Mouse (Mus musculus): ENCODE data around the gene Ugt1a2. TPM values are rescaled to one million over a fixed set of nuclear protein-coding genes. Genes with fewer than 3 reads are reported as not detected.
A peak's percentile ranks its signal among the peaks of the same experiment; 100 is the strongest.

Gene Ugt1a2
- polyA plus RNA-seq, 1 experiment from 2014 or later, result 0.43 TPM

- no peaks in the 10 kb centered on the region for H3K9me3 ChIP-seq (replicated peaks; ENCODE audit: control insufficient read depth, low read length)
- ATAC-seq (ENCODE audit: insufficient read depth, low FRiP score), result peak; percentile 51
- H3K27ac ChIP-seq (ENCODE audit: low read length), result peak overlapping the region; percentile 12
- peaks cover 71% of the 10 kb centered on the region for H3K36me3 ChIP-seq (ENCODE audit: control insufficient read depth, insufficient read depth, low read length)
- no peaks in the 10 kb centered on the region for H3K27me3 ChIP-seq (ENCODE audit: control insufficient read depth, insufficient read depth, low read length)
- no peak overlapping the region for H3K4me3 ChIP-seq (replicated peaks; ENCODE audit: low read length)
- 47% methylated on average over 4 of the region's 4 CpGs for WGBS
- no peak overlapping the region for H3K9ac ChIP-seq (ENCODE audit: low read length)
- H3K4me1 ChIP-seq (ENCODE audit: control insufficient read depth, insufficient read depth, low read length), result peaks cover 18% of the 10 kb centered on the region
- no peak overlapping the region for H3K4me2 ChIP-seq (ENCODE audit: low read depth, low read length)
Measured at GRCm38 (mm10) chr1:88262255-88262654, 61.9 kb downstream of the Ugt1a2 start.

- no peak for ATAC-seq (ENCODE audit: insufficient read depth, low FRiP score)
- no peak overlapping the region for H3K4me3 ChIP-seq (replicated peaks; ENCODE audit: low read length)
- peaks cover 18% of the 10 kb centered on the region for H3K4me1 ChIP-seq (ENCODE audit: control insufficient read depth, insufficient read depth, low read length)
- 66% methylated on average over 6 of the region's 6 CpGs for WGBS
- no peak overlapping the region for H3K9ac ChIP-seq (ENCODE audit: low read length)
- no peaks in the 10 kb centered on the region for H3K27me3 ChIP-seq (ENCODE audit: control insufficient read depth, insufficient read depth, low read length)
- H3K27ac ChIP-seq (ENCODE audit: low read length), result peak overlapping the region; percentile 12; the same call in 1 of the 2 replicates
- H3K36me3 ChIP-seq (ENCODE audit: control insufficient read depth, insufficient read depth, low read length), result peaks cover 78% of the 10 kb centered on the region
- H3K4me2 ChIP-seq (ENCODE audit: low read depth, low read length), result no peak overlapping the region
- H3K9me3 ChIP-seq (replicated peaks; ENCODE audit: control insufficient read depth, low read length), result no peaks in the 10 kb centered on the region
Measured at GRCm38 (mm10) chr1:88262961-88263360, 62.6 kb downstream of the Ugt1a2 start.

GRCm38 (mm10) chr1:88263778-88264177 is 63.4 kb downstream of the Ugt1a2 start:
- Histone ChIP-seq H3K4me2 (ENCODE audit: low read depth, low read length) (no peak overlapping the region), H3K36me3 (ENCODE audit: control insufficient read depth, insufficient read depth, low read length) (peaks cover 86% of the 10 kb centered on the region), H3K9me3 (replicated peaks; ENCODE audit: control insufficient read depth, low read length) (no peaks in the 10 kb centered on the region), H3K4me1 (ENCODE audit: control insufficient read depth, insufficient read depth, low read length) (peaks cover 18% of the 10 kb centered on the region), H3K27me3 (ENCODE audit: control insufficient read depth, insufficient read depth, low read length) (no peaks in the 10 kb centered on the region), H3K27ac (ENCODE audit: low read length) (no peak overlapping the region), H3K9ac (ENCODE audit: low read length) (no peak overlapping the region), H3K4me3 (replicated peaks; ENCODE audit: low read length) (no peak overlapping the region)
- ATAC-seq (ENCODE audit: insufficient read depth, low FRiP score), result no peak
- WGBS, result 89% methylated on average over 5 of the region's 5 CpGs

GRCm38 (mm10) chr1:88264237-88264868 is 64.0 kb downstream of the Ugt1a2 start:
- Histone ChIP-seq H3K27me3 (ENCODE audit: control insufficient read depth, insufficient read depth, low read length) (no peaks in the 10 kb centered on the region), H3K36me3 (ENCODE audit: control insufficient read depth, insufficient read depth, low read length) (peaks cover 92% of the 10 kb centered on the region), H3K27ac (ENCODE audit: low read length) (no peak overlapping the region), H3K4me3 (replicated peaks; ENCODE audit: low read length) (no peak overlapping the region), H3K9ac (ENCODE audit: low read length) (no peak overlapping the region), H3K4me1 (ENCODE audit: control insufficient read depth, insufficient read depth, low read length) (peaks cover 16% of the 10 kb centered on the region), H3K4me2 (ENCODE audit: low read depth, low read length) (no peak overlapping the region), H3K9me3 (replicated peaks; ENCODE audit: control insufficient read depth, low read length) (no peaks in the 10 kb centered on the region)
- WGBS, result 83% methylated on average over 7 of the region's 7 CpGs
- ATAC-seq (ENCODE audit: insufficient read depth, low FRiP score), result no peak

GRCm38 (mm10) chr1:88264869-88265240 is 64.5 kb downstream of the Ugt1a2 start:
- H3K4me2 ChIP-seq (ENCODE audit: low read depth, low read length), result no peak overlapping the region
- H3K36me3 ChIP-seq (ENCODE audit: control insufficient read depth, insufficient read depth, low read length), result peaks cover 92% of the 10 kb centered on the region
- H3K27ac ChIP-seq (ENCODE audit: low read length), result no peak overlapping the region
- peaks cover 12% of the 10 kb centered on the region; the same call in 1 of the 2 replicates for H3K4me1 ChIP-seq (ENCODE audit: control insufficient read depth, insufficient read depth, low read length)
- no peaks in the 10 kb centered on the region for H3K27me3 ChIP-seq (ENCODE audit: control insufficient read depth, insufficient read depth, low read length)
- no peak for ATAC-seq (ENCODE audit: insufficient read depth, low FRiP score)
- H3K9ac ChIP-seq (ENCODE audit: low read length), result no peak overlapping the region
- H3K9me3 ChIP-seq (replicated peaks; ENCODE audit: control insufficient read depth, low read length), result no peaks in the 10 kb centered on the region
- 78% methylated on average over 4 of the region's 4 CpGs for WGBS
- H3K4me3 ChIP-seq (replicated peaks; ENCODE audit: low read length), result no peak overlapping the region

GRCm38 (mm10) chr1:88266123-88266522 is 65.7 kb downstream of the Ugt1a2 start:
- no peaks in the 10 kb centered on the region for H3K9me3 ChIP-seq (replicated peaks; ENCODE audit: control insufficient read depth, low read length)
- H3K4me1 ChIP-seq (ENCODE audit: control insufficient read depth, insufficient read depth, low read length), result peaks cover 9% of the 10 kb centered on the region; the same call in 1 of the 2 replicates
- no peak overlapping the region for H3K27ac ChIP-seq (ENCODE audit: low read length)
- H3K27me3 ChIP-seq (ENCODE audit: control insufficient read depth, insufficient read depth, low read length), result no peaks in the 10 kb centered on the region
- H3K9ac ChIP-seq (ENCODE audit: low read length), result no peak overlapping the region
- no peak overlapping the region for H3K4me3 ChIP-seq (replicated peaks; ENCODE audit: low read length)
- 89% methylated on average over 13 of the region's 13 CpGs for WGBS
- peaks cover 89% of the 10 kb centered on the region for H3K36me3 ChIP-seq (ENCODE audit: control insufficient read depth, insufficient read depth, low read length)
- no peak for ATAC-seq (ENCODE audit: insufficient read depth, low FRiP score)
- H3K4me2 ChIP-seq (ENCODE audit: low read depth, low read length), result no peak overlapping the region

GRCm38 (mm10) chr1:88267489-88267888 is 67.1 kb downstream of the Ugt1a2 start:
- Histone ChIP-seq H3K4me2 (ENCODE audit: low read depth, low read length) (no peak overlapping the region), H3K4me1 (ENCODE audit: control insufficient read depth, insufficient read depth, low read length) (peaks cover 2% of the 10 kb centered on the region; the same call in 1 of the 2 replicates), H3K9me3 (replicated peaks; ENCODE audit: control insufficient read depth, low read length) (no peaks in the 10 kb centered on the region), H3K36me3 (ENCODE audit: control insufficient read depth, insufficient read depth, low read length) (peaks cover 84% of the 10 kb centered on the region), H3K9ac (ENCODE audit: low read length) (no peak overlapping the region), H3K27me3 (ENCODE audit: control insufficient read depth, insufficient read depth, low read length) (no peaks in the 10 kb centered on the region), H3K27ac (ENCODE audit: low read length) (no peak overlapping the region), H3K4me3 (replicated peaks; ENCODE audit: low read length) (no peak overlapping the region)
- ATAC-seq (ENCODE audit: insufficient read depth, low FRiP score), result no peak
- 91% methylated on average over 6 of the region's 6 CpGs for WGBS

GRCm38 (mm10) chr1:88268070-88268469 is 67.7 kb downstream of the Ugt1a2 start:
- Histone ChIP-seq H3K9ac (ENCODE audit: low read length) (no peak overlapping the region), H3K4me2 (ENCODE audit: low read depth, low read length) (no peak overlapping the region), H3K27ac (ENCODE audit: low read length) (no peak overlapping the region), H3K9me3 (replicated peaks; ENCODE audit: control insufficient read depth, low read length) (no peaks in the 10 kb centered on the region), H3K4me1 (ENCODE audit: control insufficient read depth, insufficient read depth, low read length) (no peaks in the 10 kb centered on the region), H3K36me3 (ENCODE audit: control insufficient read depth, insufficient read depth, low read length) (peaks cover 79% of the 10 kb centered on the region), H3K27me3 (ENCODE audit: control insufficient read depth, insufficient read depth, low read length) (no peaks in the 10 kb centered on the region), H3K4me3 (replicated peaks; ENCODE audit: low read length) (no peak overlapping the region)
- ATAC-seq (ENCODE audit: insufficient read depth, low FRiP score), result no peak
- 86% methylated on average over 6 of the region's 6 CpGs for WGBS
